Mouse (Mus musculus) lung, embryonic 14.5 days (tissue): ENCODE data around the gene Sh2d5. TPM values are rescaled to one million over a fixed set of nuclear protein-coding genes. Genes with fewer than 3 reads are reported as not detected.

ENCODE experiments used
- ATAC-seq: fragments of 200-750 bp; cut with Nextera tagmentation; 2 replicates; pipeline ENCODE4 v1.8.0; 2017; ENCODE audit warnings: mild to moderate bottlenecking, moderate TSS enrichment, moderate library complexity; ENCODE audit not compliant: insufficient read depth
- DNase-seq: peaks from one replicate; pipeline ENCODE4 v3.0.0-alpha.2; 2015
- H3K27ac ChIP-seq: fragments of 300-500 bp; sonication (generic); 2 replicates; pipeline ENCODE4 v1.5.1; 2014; ENCODE audit warnings: low read depth, mild to moderate bottlenecking, moderate library complexity
- H3K27me3 ChIP-seq: fragments of 300-500 bp; sonication (generic); 2 replicates; pipeline ENCODE4 v1.6.1; 2014; ENCODE audit warnings: low read length, control low read depth; ENCODE audit not compliant: insufficient read depth
- H3K36me3 ChIP-seq: fragments of 300-500 bp; sonication (generic); 2 replicates; pipeline ENCODE4 v1.6.1; 2014; ENCODE audit warnings: control low read depth; ENCODE audit not compliant: insufficient read depth
- H3K4me1 ChIP-seq: fragments of 300-500 bp; sonication (generic); 2 replicates; pipeline ENCODE4 v1.6.1; 2014; ENCODE audit warnings: antibody characterized with exemption, control low read depth; ENCODE audit not compliant: insufficient read depth
- H3K4me2 ChIP-seq: fragments of 300-500 bp; sonication (generic); 2 replicates; pipeline ENCODE4 v1.6.1; 2014; ENCODE audit warnings: mild to moderate bottlenecking
- H3K4me3 ChIP-seq: fragments of 300-500 bp; sonication (generic); 2 replicates; pipeline ENCODE4 v1.5.1; 2014; ENCODE audit warnings: low read depth, low read length
- H3K9ac ChIP-seq: fragments of 300-500 bp; sonication (generic); 2 replicates; pipeline ENCODE4 v1.6.1; 2014
- H3K9me3 ChIP-seq: fragments of 300-500 bp; sonication (generic); 2 replicates; pipeline ENCODE4 v1.6.1; 2016; ENCODE audit warnings: low read depth, low read length, control low read depth
- CTCF ChIP-seq: IDR thresholded peaks from 2 replicates; pipeline ENCODE4 v1.5.1; 2016; ENCODE audit warnings: antibody characterized with exemption, low read depth
- WGBS: fragments of 180-500 bp; shearing (Covaris S2); extraction: QIAGEN DNeasy Blood & Tissue Kit; methylation state at CpG from one replicate; pipeline ENCODE4 v1.1.7; 2014; 5-methylcytosine and 5-hydroxymethylcytosine counted together
- polyA plus RNA-seq: library from polyadenylated mRNA; unstranded; fragments of >200 nt; fragmentation: Nextera tagmentation; extraction: Ambion mirVana; gene quantifications from 2 replicates; pipeline ENCODE4 v1.2.1, GENCODE M21; 2014

Sh2d5 gene
- polyA plus RNA-seq: 0.36 and 0.41 TPM in 2 replicates

- Histone ChIP-seq H3K4me1 (peaks cover 5% of the 10 kb centered on the region; the same call in 1 of the 2 replicates), H3K4me3 (peak within 1 kb of the TSS; percentile 54), H3K27ac (no peak within 1 kb of the TSS), H3K9ac (peak within 1 kb of the TSS; percentile 36; the same call in 1 of the 2 replicates), H3K4me2 (peak within 1 kb of the TSS; percentile 97), H3K9me3 (no peaks in the 10 kb centered on the region), H3K36me3 (peaks cover 19% of the 10 kb centered on the region), H3K27me3 (peaks cover 23% of the 10 kb centered on the region)
- peak; percentile 81 for ATAC-seq
- peak; percentile 84 for DNase-seq
- WGBS: under 1% methylated on average over 72 of the region's 74 CpGs
- TF ChIP-seq CTCF: no peak
These were observed at the start of gene Sh2d5, which contains the start of gene Kif17 for GRCm38 (mm10) chr4:138250088-138250960. Sh2d5 (plus strand) TSS chr4:138250403. Kif17 (plus strand) TSS chr4:138250435.

- H3K9me3 ChIP-seq: no peaks in the 10 kb centered on the region
- TF ChIP-seq CTCF: no peak
These were observed 49.4 kb upstream of the Sh2d5 start for GRCm38 (mm10) chr4:138200769-138201168.

GRCm38 (mm10) chr4:138201696-138202095 lies 48.5 kb upstream of the Sh2d5 start:
- no peak overlapping the region for H3K4me2 ChIP-seq
- H3K9me3 ChIP-seq: no peaks in the 10 kb centered on the region
- peaks cover 93% of the 10 kb centered on the region for H3K36me3 ChIP-seq
- WGBS: 79% methylated on average over 9 of the region's 9 CpGs
- no peak for TF ChIP-seq CTCF
- no peak overlapping the region for H3K27ac ChIP-seq
- H3K9ac ChIP-seq: no peak overlapping the region
- DNase-seq (no peak), ATAC-seq (no peak)
- no peaks in the 10 kb centered on the region for H3K27me3 ChIP-seq
- H3K4me1 ChIP-seq: no peaks in the 10 kb centered on the region
- H3K4me3 ChIP-seq: no peak overlapping the region

More at GRCm38 (mm10) chr4:138200769-138201168, 49.4 kb upstream of the Sh2d5 start:
- ATAC-seq (no peak), DNase-seq (no peak)
- H3K27ac ChIP-seq: no peak overlapping the region
- no peak overlapping the region for H3K9ac ChIP-seq
- H3K4me1 ChIP-seq: no peaks in the 10 kb centered on the region
- no peak overlapping the region for H3K4me3 ChIP-seq
- H3K4me2 ChIP-seq: no peak overlapping the region
- peaks cover 95% of the 10 kb centered on the region for H3K36me3 ChIP-seq
- 80% methylated on average over 3 of the region's 3 CpGs for WGBS
- H3K27me3 ChIP-seq: no peaks in the 10 kb centered on the region

DNA sequence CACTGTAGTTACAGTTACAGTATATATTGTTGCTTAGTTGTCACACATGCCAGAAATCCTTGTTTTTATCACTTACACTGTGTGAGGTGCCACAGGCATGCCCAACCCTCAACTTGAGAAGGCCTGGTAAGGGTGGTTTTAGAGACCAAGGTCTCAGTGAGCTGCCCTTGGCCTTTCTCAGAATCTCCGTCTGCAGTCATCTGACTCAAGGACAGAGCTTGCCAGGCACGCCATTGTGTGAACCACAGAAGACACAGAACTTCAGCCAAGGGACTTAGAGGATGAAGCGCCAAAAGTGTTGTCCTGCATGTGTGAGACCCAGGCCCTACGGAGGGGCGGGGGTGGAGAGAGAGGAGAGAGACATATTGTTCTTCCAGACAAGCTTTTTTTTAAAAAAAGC lies 40.1 kb upstream of the Sh2d5 start:
- H3K36me3 ChIP-seq: peaks cover 40% of the 10 kb centered on the region
- 92% methylated on average over 5 of the region's 5 CpGs for WGBS
- no peak overlapping the region for H3K4me2 ChIP-seq
- no peak overlapping the region for H3K9ac ChIP-seq
- no peak for DNase-seq
- ATAC-seq: no peak
- no peak overlapping the region for H3K4me3 ChIP-seq
- no peak for TF ChIP-seq CTCF
- H3K9me3 ChIP-seq: no peaks in the 10 kb centered on the region
- H3K4me1 ChIP-seq: no peaks in the 10 kb centered on the region
- H3K27me3 ChIP-seq: no peaks in the 10 kb centered on the region
- no peak overlapping the region for H3K27ac ChIP-seq

GRCm38 (mm10) chr4:138213861-138214260 lies 36.3 kb upstream of the Sh2d5 start:
- peaks cover 11% of the 10 kb centered on the region; the same call in 1 of the 2 replicates for H3K4me1 ChIP-seq
- DNase-seq: no peak
- no peak overlapping the region for H3K4me2 ChIP-seq
- no peak for TF ChIP-seq CTCF
- H3K4me3 ChIP-seq: no peak overlapping the region
- H3K36me3 ChIP-seq: peaks cover 9% of the 10 kb centered on the region; the same call in 1 of the 2 replicates
- WGBS: 66% methylated on average over 3 of the region's 3 CpGs
- H3K9ac ChIP-seq: no peak overlapping the region
- no peak overlapping the region for H3K27ac ChIP-seq
- H3K27me3 ChIP-seq: no peaks in the 10 kb centered on the region
- ATAC-seq: no peak
- H3K9me3 ChIP-seq: no peaks in the 10 kb centered on the region

DNA sequence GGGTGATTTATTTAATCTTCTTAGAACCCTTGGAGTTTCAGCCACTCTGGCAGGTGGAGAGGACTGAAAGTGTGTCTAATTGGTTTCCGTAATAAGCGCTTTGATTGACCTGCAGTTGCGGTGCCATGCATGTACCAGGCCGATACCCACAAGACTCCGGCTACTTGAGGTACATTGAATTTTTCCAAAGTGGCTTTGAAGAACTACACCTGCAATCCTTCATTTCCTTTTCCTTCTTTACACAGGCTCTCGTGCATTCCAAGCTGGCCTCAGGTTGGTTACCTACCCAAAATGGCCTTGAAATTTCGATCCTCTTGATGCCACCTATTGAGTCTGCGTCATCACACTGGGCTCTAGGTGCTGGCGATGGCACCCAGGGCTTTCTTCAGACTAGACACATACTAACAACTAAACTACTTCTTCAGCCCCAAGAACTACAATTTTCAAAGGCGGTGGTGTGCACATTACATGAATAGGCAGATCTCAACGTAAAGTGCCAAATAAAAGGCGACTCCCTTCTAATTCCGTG lies 34.5 kb upstream of the Sh2d5 start:
- Histone ChIP-seq H3K9ac (peak overlapping the region; percentile 95), H3K4me1 (peaks cover 11% of the 10 kb centered on the region; the same call in 1 of the 2 replicates), H3K9me3 (no peaks in the 10 kb centered on the region), H3K27me3 (no peaks in the 10 kb centered on the region), H3K36me3 (0 out of 2 replicates have a peak, but pooled peaks cover 2% of the 10 kb centered on the region), H3K27ac (peak overlapping the region; percentile 99), H3K4me2 (peak overlapping the region; percentile 88), H3K4me3 (peak overlapping the region; percentile 97)
- 33% methylated on average over 13 of the region's 13 CpGs for WGBS
- peak; percentile 11 for DNase-seq
- no peak for TF ChIP-seq CTCF
- no peak for ATAC-seq

DNA sequence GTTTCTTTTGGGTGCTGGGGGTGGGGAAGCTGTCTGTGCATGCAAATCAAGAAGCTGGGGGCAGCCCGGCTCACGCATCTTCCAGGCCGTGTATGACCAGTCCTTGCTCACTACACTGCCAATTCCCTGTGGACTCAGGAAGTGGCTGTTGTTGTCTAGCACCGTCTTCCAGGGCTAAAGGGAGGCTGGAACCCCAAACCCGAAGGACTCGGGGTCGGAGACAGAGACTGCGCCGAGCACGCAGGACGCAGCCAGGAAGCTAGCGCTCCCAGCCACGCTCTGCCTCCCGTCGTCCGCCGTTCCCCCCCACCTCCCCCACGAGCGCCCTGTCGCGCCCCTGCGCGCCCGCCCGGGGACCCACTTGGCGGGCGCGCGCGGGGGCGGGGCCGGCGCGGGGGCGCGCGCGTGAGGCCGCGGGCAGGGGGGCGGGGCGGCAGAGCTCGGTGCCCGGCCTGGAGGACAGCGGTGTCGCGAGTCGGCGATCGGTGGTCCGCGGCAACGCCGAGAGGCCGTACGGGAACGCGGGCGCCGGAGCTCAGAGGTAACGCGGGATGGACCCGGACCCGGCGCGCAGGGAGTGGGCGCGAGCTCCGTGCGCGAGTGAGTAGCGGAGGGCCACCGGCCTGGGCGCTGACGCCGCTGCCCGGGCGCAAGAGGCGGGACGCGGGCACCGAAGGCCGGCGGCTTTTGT lies 33.9 kb upstream of the Sh2d5 start, which contains the start of gene Hp1bp3:
Hp1bp3 (plus strand) TSS at position 97 of the 691 bp plus-strand sequence.
- H3K9me3 ChIP-seq: no peaks in the 10 kb centered on the region
- TF ChIP-seq CTCF: no peak
- under 1% methylated on average over 77 of the region's 84 CpGs for WGBS
- H3K27me3 ChIP-seq: no peaks in the 10 kb centered on the region
- DNase-seq (peak; percentile 83), ATAC-seq (peak; percentile 74)
- H3K36me3 ChIP-seq: peaks cover 2% of the 10 kb centered on the region; the same call in 1 of the 2 replicates
- peak within 1 kb of the TSS; percentile 99 for H3K27ac ChIP-seq
- peak within 1 kb of the TSS; percentile 95 for H3K9ac ChIP-seq
- peak within 1 kb of the TSS; percentile 88 for H3K4me2 ChIP-seq
- H3K4me3 ChIP-seq: peak within 1 kb of the TSS; percentile 97
- peaks cover 11% of the 10 kb centered on the region; the same call in 1 of the 2 replicates for H3K4me1 ChIP-seq
